Mouse (Mus musculus): ENCODE data around the gene Gstcd. TPM values are rescaled to one million over a fixed set of nuclear protein-coding genes. Genes with fewer than 3 reads are reported as not detected.

Gene Gstcd
- polyA plus RNA-seq, 1 experiment: 13.1 TPM

GRCm38 (mm10) chr3:133085858-133086257 lies 6.0 kb downstream of the Gstcd start:
- TF ChIP-seq CTCF (IDR thresholded peaks at IDR 0.05; ENCODE audit: control insufficient read depth, insufficient read depth, insufficient read length) (no peak), MYOD1 (IDR thresholded peaks at IDR 0.05; ENCODE audit: control insufficient read depth, insufficient read length, low read depth) (no peak), MYOG (IDR thresholded peaks at IDR 0.05; ENCODE audit: control insufficient read depth, extremely low read depth, insufficient read length) (no peak), MAX (IDR thresholded peaks at IDR 0.05) (no peak), FOSL1 (IDR thresholded peaks at IDR 0.05; ENCODE audit: insufficient read depth, low read length, poor library complexity, severe bottlenecking) (no peak), USF1 (IDR thresholded peaks at IDR 0.05; ENCODE audit: low read depth) (no peak), CEBPB (IDR thresholded peaks at IDR 0.05; ENCODE audit: low read depth) (no peak)
- Histone ChIP-seq H3K36me3 (ENCODE audit: control insufficient read depth, insufficient read depth) (peaks cover 42% of the 10 kb centered on the region), H3ac (ENCODE audit: control insufficient read depth, insufficient read length, low read depth) (no peak overlapping the region), H3K79me3 (ENCODE audit: low read depth) (peaks cover 31% of the 10 kb centered on the region), H3K27me3 (ENCODE audit: control insufficient read depth, insufficient read depth, insufficient read length) (no peaks in the 10 kb centered on the region), H3K79me2 (ENCODE audit: control insufficient read depth, insufficient read depth) (peaks cover 52% of the 10 kb centered on the region), H3K4me3 (ENCODE audit: insufficient read depth, poor library complexity, severe bottlenecking) (no peak overlapping the region)

GRCm38 (mm10) chr3:133082736-133083135 lies 9.1 kb downstream of the Gstcd start:
- no peaks in the 10 kb centered on the region for H3K27me3 ChIP-seq (ENCODE audit: control insufficient read depth, insufficient read depth, insufficient read length)
- no peak overlapping the region for H3K4me3 ChIP-seq (ENCODE audit: insufficient read depth, poor library complexity, severe bottlenecking)
- H3K36me3 ChIP-seq (ENCODE audit: control insufficient read depth, insufficient read depth): peaks cover 61% of the 10 kb centered on the region
- H3ac ChIP-seq (ENCODE audit: control insufficient read depth, insufficient read length, low read depth): no peak overlapping the region
- peaks cover 7% of the 10 kb centered on the region for H3K79me3 ChIP-seq (ENCODE audit: low read depth)
- H3K79me2 ChIP-seq (ENCODE audit: control insufficient read depth, insufficient read depth): peaks cover 42% of the 10 kb centered on the region
- TF ChIP-seq CTCF (IDR thresholded peaks at IDR 0.05; ENCODE audit: control insufficient read depth, insufficient read depth, insufficient read length): no peak
- no peak for TF ChIP-seq MYOD1 (IDR thresholded peaks at IDR 0.05; ENCODE audit: control insufficient read depth, insufficient read length, low read depth)
- TF ChIP-seq MAX (IDR thresholded peaks at IDR 0.05): no peak
- no peak for TF ChIP-seq MYOG (IDR thresholded peaks at IDR 0.05; ENCODE audit: control insufficient read depth, extremely low read depth, insufficient read length)
- TF ChIP-seq FOSL1 (IDR thresholded peaks at IDR 0.05; ENCODE audit: insufficient read depth, low read length, poor library complexity, severe bottlenecking): no peak
- TF ChIP-seq CEBPB (IDR thresholded peaks at IDR 0.05; ENCODE audit: low read depth): no peak
- TF ChIP-seq USF1 (IDR thresholded peaks at IDR 0.05; ENCODE audit: low read depth): no peak

- Histone ChIP-seq H3K36me3 (ENCODE audit: control insufficient read depth, insufficient read depth) (peaks cover 61% of the 10 kb centered on the region), H3K27me3 (ENCODE audit: control insufficient read depth, insufficient read depth, insufficient read length) (no peaks in the 10 kb centered on the region)
- TF ChIP-seq MYOD1 (IDR thresholded peaks at IDR 0.05; ENCODE audit: control insufficient read depth, insufficient read length, low read depth) (no peak), MAX (IDR thresholded peaks at IDR 0.05) (no peak), MYOG (IDR thresholded peaks at IDR 0.05; ENCODE audit: control insufficient read depth, extremely low read depth, insufficient read length) (no peak)
These were observed 16.3 kb downstream of the Gstcd start for GRCm38 (mm10) chr3:133075560-133075959.

GRCm38 (mm10) chr3:133052068-133052467 lies 39.8 kb downstream of the Gstcd start:
- TF ChIP-seq CTCF (IDR thresholded peaks at IDR 0.05; ENCODE audit: control insufficient read depth, insufficient read depth, insufficient read length) (no peak), USF1 (IDR thresholded peaks at IDR 0.05; ENCODE audit: low read depth) (no peak), MYOG (IDR thresholded peaks at IDR 0.05; ENCODE audit: control insufficient read depth, extremely low read depth, insufficient read length) (no peak), MYOD1 (IDR thresholded peaks at IDR 0.05; ENCODE audit: control insufficient read depth, insufficient read length, low read depth) (no peak), FOSL1 (IDR thresholded peaks at IDR 0.05; ENCODE audit: insufficient read depth, low read length, poor library complexity, severe bottlenecking) (no peak)
- Histone ChIP-seq H3K27me3 (ENCODE audit: control insufficient read depth, insufficient read depth, insufficient read length) (no peaks in the 10 kb centered on the region), H3ac (ENCODE audit: control insufficient read depth, insufficient read length, low read depth) (no peak overlapping the region), H3K79me3 (ENCODE audit: low read depth) (no peaks in the 10 kb centered on the region), H3K4me3 (ENCODE audit: insufficient read depth, poor library complexity, severe bottlenecking) (no peak overlapping the region), H3K36me3 (ENCODE audit: control insufficient read depth, insufficient read depth) (peaks cover 26% of the 10 kb centered on the region), H3K79me2 (ENCODE audit: control insufficient read depth, insufficient read depth) (no peaks in the 10 kb centered on the region)

More at GRCm38 (mm10) chr3:133075560-133075959, 16.3 kb downstream of the Gstcd start:
- H3ac ChIP-seq (ENCODE audit: control insufficient read depth, insufficient read length, low read depth): no peak overlapping the region
- no peak overlapping the region for H3K4me3 ChIP-seq (ENCODE audit: insufficient read depth, poor library complexity, severe bottlenecking)
- H3K79me3 ChIP-seq (ENCODE audit: low read depth): peaks cover 26% of the 10 kb centered on the region
- H3K79me2 ChIP-seq (ENCODE audit: control insufficient read depth, insufficient read depth): peaks cover 70% of the 10 kb centered on the region

- no peaks in the 10 kb centered on the region for H3K27me3 ChIP-seq (ENCODE audit: control insufficient read depth, insufficient read depth, insufficient read length)
- peaks cover 2% of the 10 kb centered on the region for H3K79me3 ChIP-seq (ENCODE audit: low read depth)
- H3ac ChIP-seq (ENCODE audit: control insufficient read depth, insufficient read length, low read depth): no peak overlapping the region
- H3K79me2 ChIP-seq (ENCODE audit: control insufficient read depth, insufficient read depth): no peaks in the 10 kb centered on the region
- no peak overlapping the region for H3K4me3 ChIP-seq (ENCODE audit: insufficient read depth, poor library complexity, severe bottlenecking)
- H3K36me3 ChIP-seq (ENCODE audit: control insufficient read depth, insufficient read depth): no peaks in the 10 kb centered on the region
- TF ChIP-seq USF1 (IDR thresholded peaks at IDR 0.05; ENCODE audit: low read depth) (no peak), CTCF (IDR thresholded peaks at IDR 0.05; ENCODE audit: control insufficient read depth, insufficient read depth, insufficient read length) (no peak), CEBPB (IDR thresholded peaks at IDR 0.05; ENCODE audit: low read depth) (no peak), MYOG (IDR thresholded peaks at IDR 0.05; ENCODE audit: control insufficient read depth, extremely low read depth, insufficient read length) (no peak), FOSL1 (IDR thresholded peaks at IDR 0.05; ENCODE audit: insufficient read depth, low read length, poor library complexity, severe bottlenecking) (no peak), MYOD1 (IDR thresholded peaks at IDR 0.05; ENCODE audit: control insufficient read depth, insufficient read length, low read depth) (no peak), MAX (IDR thresholded peaks at IDR 0.05) (no peak)
These were observed 58.6 kb downstream of the Gstcd start for GRCm38 (mm10) chr3:133033145-133033755.

- Histone ChIP-seq H3K79me3 (ENCODE audit: low read depth) (peaks cover 4% of the 10 kb centered on the region), H3K27me3 (ENCODE audit: control insufficient read depth, insufficient read depth, insufficient read length) (no peaks in the 10 kb centered on the region), H3K4me3 (ENCODE audit: insufficient read depth, poor library complexity, severe bottlenecking) (no peak overlapping the region), H3ac (ENCODE audit: control insufficient read depth, insufficient read length, low read depth) (no peak overlapping the region), H3K79me2 (ENCODE audit: control insufficient read depth, insufficient read depth) (no peaks in the 10 kb centered on the region), H3K36me3 (ENCODE audit: control insufficient read depth, insufficient read depth) (no peaks in the 10 kb centered on the region)
- TF ChIP-seq CTCF (IDR thresholded peaks at IDR 0.05; ENCODE audit: control insufficient read depth, insufficient read depth, insufficient read length) (no peak), USF1 (IDR thresholded peaks at IDR 0.05; ENCODE audit: low read depth) (no peak), MYOD1 (IDR thresholded peaks at IDR 0.05; ENCODE audit: control insufficient read depth, insufficient read length, low read depth) (no peak), MYOG (IDR thresholded peaks at IDR 0.05; ENCODE audit: control insufficient read depth, extremely low read depth, insufficient read length) (no peak), FOSL1 (IDR thresholded peaks at IDR 0.05; ENCODE audit: insufficient read depth, low read length, poor library complexity, severe bottlenecking) (no peak), CEBPB (IDR thresholded peaks at IDR 0.05; ENCODE audit: low read depth) (no peak), MAX (IDR thresholded peaks at IDR 0.05) (no peak)
These were observed 64.9 kb downstream of the Gstcd start for GRCm38 (mm10) chr3:133026977-133027376.

Measured in C2C12 (cell line).